Comparison of ENCODE assay signal across 7 mouse cellular contexts in the genomic region with DNA sequence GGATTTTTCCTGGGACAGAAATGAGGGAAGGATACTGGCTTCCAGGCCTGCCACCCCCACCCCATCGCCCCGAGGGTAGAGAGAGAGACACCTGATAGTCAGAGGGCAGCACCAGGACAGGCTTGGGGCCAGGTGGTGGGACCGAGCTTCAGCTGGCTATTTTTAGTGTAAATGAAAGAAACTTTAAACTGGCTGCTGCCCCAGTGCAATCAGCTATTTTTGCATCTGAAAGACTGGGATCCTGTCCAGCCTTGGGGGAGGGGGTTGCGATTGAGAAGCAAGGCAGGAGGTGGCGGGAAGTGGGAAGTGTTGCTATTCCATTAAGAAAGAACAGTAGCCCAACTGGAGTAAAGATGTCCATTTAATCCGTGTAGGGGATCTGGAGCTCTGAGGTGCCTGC.
A peak's percentile ranks its signal among the peaks of the same experiment; 100 is the strongest.
DNase-seq lines count a peak whose midpoint lies in the region; ATAC-seq lines count a peak whose summit lies in the region.

No protein-coding gene starts in this region.

- ATAC-seq in megakaryocyte-erythroid progenitor cell, adult 5-6 weeks (replicated peaks; ENCODE audit: low FRiP score, low TSS enrichment, poor library complexity, severe bottlenecking) = no peak

- peak; percentile 18 for DNase-seq in ovary, postnatal 14 days (ENCODE audit: low spot score)
- DNase-seq in ovary, postnatal 10 days (ENCODE audit: low spot score) = no peak
- DNase-seq in frontal cortex, postnatal 10 days (ENCODE audit: low spot score in 2 of 2) = peak; percentile 58 to 66
- DNase-seq in heart, postnatal 25 days (ENCODE audit: low spot score) = peak; percentile 31
- DNase-seq in left cerebral cortex, adult 9 months (ENCODE audit: low spot score in 2 of 2) = peak; percentile 11 to 57
- DNase-seq in natural killer cell, adult 2 months (ENCODE audit: low spot score in 2 of 2) = no peak

- intact Hi-C loops in heart, postnatal 25 days (cut with DNase I) = no loop called here

Comparison
In these comparisons a context has a peak if more than half of its experiments do, and no peak if none do; other contexts are left out.
1. DNase-seq: peak in ovary, postnatal 14 days (single experiment), frontal cortex, postnatal 10 days (2 of 2), heart, postnatal 25 days (single experiment) and left cerebral cortex, adult 9 months (2 of 2); none in ovary, postnatal 10 days (single experiment) and natural killer cell, adult 2 months (0 of 2).